Mouse (Mus musculus) embryonic facial prominence, embryonic 14.5 days (tissue): ENCODE measurements around the gene Gdf11. TPM values are rescaled to one million over a fixed set of nuclear protein-coding genes. Genes with fewer than 3 reads are reported as not detected.

Source experiments
- ATAC-seq: fragments of 200-750 bp; cut with Nextera tagmentation; 2 replicates; pipeline ENCODE4 v1.8.0; 2017; ENCODE audit warnings: low read depth, moderate number of reproducible peaks, moderate TSS enrichment
- DNase-seq: peaks from one replicate; pipeline ENCODE4 v3.0.0-alpha.2; 2015; ENCODE audit warnings: low spot score
- H3K27ac ChIP-seq: fragments of 300-500 bp; sonication (generic); replicated peaks from 2 replicates; pipeline ENCODE4 v1.5.1; 2014; ENCODE audit warnings: low read depth, mild to moderate bottlenecking, low read length, moderate library complexity
- H3K27me3 ChIP-seq: fragments of 300-500 bp; sonication (generic); replicated peaks from 2 replicates; pipeline ENCODE4 v1.6.1; 2014; ENCODE audit warnings: low read length; ENCODE audit not compliant: control insufficient read depth, insufficient read depth
- H3K36me3 ChIP-seq: fragments of 300-500 bp; sonication (generic); 2 replicates; pipeline ENCODE4 v1.6.1; 2014; ENCODE audit warnings: low read length, mixed read lengths; ENCODE audit not compliant: control insufficient read depth, insufficient read depth
- H3K4me1 ChIP-seq: fragments of 300-500 bp; sonication (generic); 2 replicates; pipeline ENCODE4 v1.6.1; 2014; ENCODE audit warnings: antibody characterized with exemption, low read length; ENCODE audit not compliant: control insufficient read depth, insufficient read depth
- H3K4me2 ChIP-seq: fragments of 300-500 bp; sonication (generic); 2 replicates; pipeline ENCODE4 v1.6.1; 2014; ENCODE audit warnings: low read depth, mild to moderate bottlenecking, low read length, moderate library complexity, mixed read lengths
- H3K4me3 ChIP-seq: fragments of 300-500 bp; sonication (generic); 2 replicates; pipeline ENCODE4 v1.5.1; 2014; ENCODE audit warnings: low read depth, mild to moderate bottlenecking, low read length
- H3K9ac ChIP-seq: fragments of 300-500 bp; sonication (generic); 2 replicates; pipeline ENCODE4 v1.6.1; 2014; ENCODE audit warnings: low read depth, mild to moderate bottlenecking, low read length, moderate library complexity, mixed read lengths
- H3K9me3 ChIP-seq: fragments of 300-500 bp; sonication (generic); 2 replicates; pipeline ENCODE4 v1.6.1; 2016; ENCODE audit warnings: low read length; ENCODE audit not compliant: control insufficient read depth
- whole genome bisulfite sequencing: fragments of 180-500 bp; shearing (Covaris S2); extraction: QIAGEN DNeasy Blood & Tissue Kit; methylation state at CpG from one replicate; pipeline ENCODE4 v1.1.7; 2014; 5-methylcytosine and 5-hydroxymethylcytosine counted together
- polyA plus RNA-seq: library from polyadenylated mRNA; unstranded; fragments of >200 nt; fragmentation: Nextera tagmentation; extraction: Ambion mirVana; gene quantifications from 2 replicates; pipeline ENCODE4 v1.2.1, GENCODE M21; 2014

Gene Gdf11
- polyA plus RNA-seq, 1 experiment from 2014 or later, result 5.0 TPM

- H3K4me3 ChIP-seq, result no peak overlapping the region
- H3K4me2 ChIP-seq, result no peak overlapping the region
- no peaks in the 10 kb centered on the region for H3K4me1 ChIP-seq
- H3K36me3 ChIP-seq, result peaks cover 68% of the 10 kb centered on the region
- DNase-seq (no peak), ATAC-seq (no peak)
- no peaks in the 10 kb centered on the region for H3K9me3 ChIP-seq
- H3K9ac ChIP-seq, result no peak overlapping the region
- H3K27ac ChIP-seq, result no peak overlapping the region
- no peaks in the 10 kb centered on the region for H3K27me3 ChIP-seq
Measured at GRCm38 (mm10) chr10:128878291-128878690, 13.2 kb downstream of the Gdf11 start.

GRCm38 (mm10) chr10:128870341-128870740 is 21.2 kb downstream of the Gdf11 start:
- ATAC-seq, result no peak
- Histone ChIP-seq H3K4me3 (no peak overlapping the region), H3K9me3 (no peaks in the 10 kb centered on the region), H3K4me1 (no peaks in the 10 kb centered on the region), H3K4me2 (no peak overlapping the region), H3K9ac (no peak overlapping the region), H3K27me3 (no peaks in the 10 kb centered on the region), H3K36me3 (peaks cover 65% of the 10 kb centered on the region), H3K27ac (no peak overlapping the region)
- no peak for DNase-seq
- WGBS, result 88% methylated on average over 3 of the region's 3 CpGs

GRCm38 (mm10) chr10:128866518-128866917 is 25.0 kb downstream of the Gdf11 start:
- H3K9me3 ChIP-seq, result no peaks in the 10 kb centered on the region
- no peak overlapping the region for H3K27ac ChIP-seq
- DNase-seq (no peak), ATAC-seq (no peak)
- H3K4me1 ChIP-seq, result no peaks in the 10 kb centered on the region
- no peak overlapping the region for H3K4me3 ChIP-seq
- H3K9ac ChIP-seq, result no peak overlapping the region
- no peak overlapping the region for H3K4me2 ChIP-seq
- WGBS, result 89% methylated on average over 1 of the region's 1 CpGs
- peaks cover 43% of the 10 kb centered on the region for H3K36me3 ChIP-seq
- H3K27me3 ChIP-seq, result no peaks in the 10 kb centered on the region

- H3K4me3 ChIP-seq, result no peak overlapping the region
- no peaks in the 10 kb centered on the region for H3K27me3 ChIP-seq
- H3K27ac ChIP-seq, result no peak overlapping the region
- H3K4me1 ChIP-seq, result no peaks in the 10 kb centered on the region
- no peak overlapping the region for H3K4me2 ChIP-seq
- H3K9ac ChIP-seq, result no peak overlapping the region
- H3K36me3 ChIP-seq, result peaks cover 43% of the 10 kb centered on the region
- no peak for DNase-seq
- no peak for ATAC-seq
- WGBS, result 84% methylated on average over 3 of the region's 3 CpGs
- no peaks in the 10 kb centered on the region for H3K9me3 ChIP-seq
Measured at GRCm38 (mm10) chr10:128866042-128866441, 25.5 kb downstream of the Gdf11 start.

- Histone ChIP-seq H3K27me3 (no peaks in the 10 kb centered on the region), H3K9me3 (no peaks in the 10 kb centered on the region), H3K36me3 (peaks cover 53% of the 10 kb centered on the region), H3K4me3 (no peak overlapping the region), H3K9ac (no peak overlapping the region), H3K4me1 (no peaks in the 10 kb centered on the region), H3K4me2 (no peak overlapping the region), H3K27ac (no peak overlapping the region)
- DNase-seq (no peak), ATAC-seq (no peak)
Measured at GRCm38 (mm10) chr10:128861176-128861575, 30.3 kb downstream of the Gdf11 start.

- Histone ChIP-seq H3K27ac (no peak overlapping the region), H3K36me3 (peaks cover 66% of the 10 kb centered on the region), H3K27me3 (no peaks in the 10 kb centered on the region), H3K4me1 (no peaks in the 10 kb centered on the region), H3K4me3 (no peak overlapping the region), H3K4me2 (no peak overlapping the region), H3K9me3 (no peaks in the 10 kb centered on the region), H3K9ac (no peak overlapping the region)
- ATAC-seq, result no peak
- WGBS, result 70% methylated on average over 3 of the region's 3 CpGs
- no peak for DNase-seq
Measured at GRCm38 (mm10) chr10:128850339-128850738, 41.2 kb downstream of the Gdf11 start.

- Histone ChIP-seq H3K27me3 (no peaks in the 10 kb centered on the region), H3K9me3 (no peaks in the 10 kb centered on the region), H3K36me3 (peaks cover 69% of the 10 kb centered on the region), H3K9ac (no peak overlapping the region), H3K4me2 (no peak overlapping the region), H3K4me3 (no peak overlapping the region), H3K27ac (no peak overlapping the region), H3K4me1 (no peaks in the 10 kb centered on the region)
- DNase-seq, result no peak
- 77% methylated on average over 2 of the region's 2 CpGs for WGBS
- ATAC-seq, result no peak
Measured at GRCm38 (mm10) chr10:128848426-128848825, 43.1 kb downstream of the Gdf11 start.

- Histone ChIP-seq H3K4me3 (no peak overlapping the region), H3K9me3 (no peaks in the 10 kb centered on the region), H3K36me3 (peaks cover 74% of the 10 kb centered on the region), H3K4me2 (no peak overlapping the region), H3K27me3 (no peaks in the 10 kb centered on the region), H3K27ac (no peak overlapping the region), H3K9ac (no peak overlapping the region), H3K4me1 (no peaks in the 10 kb centered on the region)
- WGBS, result 97% methylated on average over 4 of the region's 4 CpGs
- no peak for ATAC-seq
- DNase-seq, result no peak
Measured at GRCm38 (mm10) chr10:128846664-128847063, 44.9 kb downstream of the Gdf11 start.

GRCm38 (mm10) chr10:128845516-128845915 is 46.0 kb downstream of the Gdf11 start:
- H3K9me3 ChIP-seq, result no peaks in the 10 kb centered on the region
- H3K9ac ChIP-seq, result no peak overlapping the region
- no peak overlapping the region for H3K4me3 ChIP-seq
- no peak overlapping the region for H3K27ac ChIP-seq
- no peaks in the 10 kb centered on the region for H3K27me3 ChIP-seq
- H3K4me2 ChIP-seq, result no peak overlapping the region
- WGBS, result 78% methylated on average over 2 of the region's 2 CpGs
- H3K36me3 ChIP-seq, result peaks cover 79% of the 10 kb centered on the region
- H3K4me1 ChIP-seq, result no peaks in the 10 kb centered on the region
- ATAC-seq, result no peak
- peak; percentile 73 for DNase-seq
